26 mouse cellular contexts compared by ENCODE assay signal in the genomic region with DNA sequence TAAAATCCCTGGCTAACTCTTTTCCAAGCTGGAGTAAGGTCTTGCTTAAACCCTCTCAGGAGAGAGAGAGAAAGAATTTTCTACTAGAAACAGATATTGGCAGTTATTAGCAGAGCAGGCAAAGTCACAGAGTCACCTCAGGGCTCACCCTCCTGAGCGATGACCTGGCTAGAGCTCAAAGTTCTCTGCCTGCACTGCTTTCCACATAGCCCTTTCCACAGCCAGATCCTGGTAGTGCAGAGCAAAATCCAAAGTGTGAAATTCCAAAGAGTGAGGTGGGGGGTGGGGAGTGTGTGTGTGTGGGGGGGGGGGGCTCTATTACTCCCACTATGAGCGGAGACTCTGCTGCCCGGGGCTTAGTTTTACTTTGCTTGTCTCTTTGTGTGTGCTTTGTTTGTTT. TPM values are rescaled to one million over a fixed set of nuclear protein-coding genes. Genes with fewer than 3 reads are reported as not detected.
A peak's percentile ranks its signal among the peaks of the same experiment; 100 is the strongest.
DNase-seq lines count a peak whose midpoint lies in the region; ATAC-seq and TF ChIP-seq lines count a peak whose summit lies in the region.
"Had no signal": no experiment of that assay in that cellular context is flagged by ENCODE, and none has a peak within 500 bp of the region (broad histone marks: within the 10 kb centered on the region; RNA-seq: fewer than 3 reads in every experiment).

No protein-coding gene starts in this region.

- no peak for TF ChIP-seq CTCF in kidney, postnatal 0 days (IDR thresholded peaks at IDR 0.05; ENCODE audit: low read depth)
- no peak for TF ChIP-seq CTCF in midbrain, postnatal 0 days (IDR thresholded peaks at IDR 0.05)

- H3K27ac ChIP-seq in kidney, embryonic 14.5 days (ENCODE audit: low read depth, low read length) = no peak overlapping the region
- H3K27ac ChIP-seq in kidney, postnatal 0 days = peak overlapping the region; percentile 54; the same call in 1 of the 2 replicates
- no peak overlapping the region for H3K27ac ChIP-seq in liver, embryonic 11.5 days (ENCODE audit: low read depth, low read length)
- H3K27ac ChIP-seq in embryonic facial prominence, embryonic 10.5 days (replicated peaks) = no peak overlapping the region
- no peak overlapping the region for H3K27ac ChIP-seq in midbrain, postnatal 0 days (ENCODE audit: low read depth, low read length)
- H3K27ac ChIP-seq: forebrain, embryonic 13.5 days; heart, embryonic 15.5 days had no signal

- no peaks in the 10 kb centered on the region for H3K4me1 ChIP-seq in kidney, embryonic 14.5 days (ENCODE audit: control insufficient read depth, insufficient read depth, low read length)
- no peaks in the 10 kb centered on the region for H3K4me1 ChIP-seq in kidney, postnatal 0 days (replicated peaks; ENCODE audit: insufficient read depth, low read length)
- H3K4me1 ChIP-seq in liver, embryonic 11.5 days (replicated peaks; ENCODE audit: control insufficient read depth, insufficient read depth, low read length) = no peaks in the 10 kb centered on the region
- H3K4me1 ChIP-seq in embryonic facial prominence, embryonic 10.5 days = 0 out of 2 replicates have a peak, but pooled peaks cover 2% of the 10 kb centered on the region
- no peaks in the 10 kb centered on the region for H3K4me1 ChIP-seq in midbrain, postnatal 0 days (ENCODE audit: insufficient read depth, low read length)
- H3K4me1 ChIP-seq: forebrain, embryonic 13.5 days; heart, embryonic 15.5 days; megakaryocyte, embryonic 14.5 days had no signal

- no peaks in the 10 kb centered on the region for H3K36me3 ChIP-seq in kidney, embryonic 14.5 days (ENCODE audit: control insufficient read depth, insufficient read depth, low read length)
- no peaks in the 10 kb centered on the region for H3K36me3 ChIP-seq in kidney, postnatal 0 days (ENCODE audit: insufficient read depth, low read length)
- no peaks in the 10 kb centered on the region for H3K36me3 ChIP-seq in liver, embryonic 11.5 days (ENCODE audit: control insufficient read depth, insufficient read depth, low read length)
- H3K36me3 ChIP-seq in embryonic facial prominence, embryonic 10.5 days (replicated peaks) = no peaks in the 10 kb centered on the region
- H3K36me3 ChIP-seq in midbrain, postnatal 0 days (ENCODE audit: insufficient read depth, low read length) = no peaks in the 10 kb centered on the region
- H3K36me3 ChIP-seq: heart, embryonic 15.5 days had no signal

- no peak overlapping the region for H3K4me3 ChIP-seq in kidney, embryonic 14.5 days (ENCODE audit: low read length)
- no peak overlapping the region for H3K4me3 ChIP-seq in kidney, postnatal 0 days (replicated peaks; ENCODE audit: low read depth, low read length)
- no peak overlapping the region for H3K4me3 ChIP-seq in liver, embryonic 11.5 days (ENCODE audit: low read depth, low read length)
- no peak overlapping the region for H3K4me3 ChIP-seq in embryonic facial prominence, embryonic 10.5 days
- no peak overlapping the region for H3K4me3 ChIP-seq in midbrain, postnatal 0 days (ENCODE audit: low read depth, low read length)
- H3K4me3 ChIP-seq: forebrain, embryonic 13.5 days; heart, embryonic 15.5 days; megakaryocyte, embryonic 14.5 days; myocyte had no signal

- no peak overlapping the region for H3K4me2 ChIP-seq in kidney, embryonic 14.5 days (replicated peaks; ENCODE audit: low read depth, low read length)
- H3K4me2 ChIP-seq in kidney, postnatal 0 days (ENCODE audit: low read length) = no peak overlapping the region
- no peak overlapping the region for H3K4me2 ChIP-seq in liver, embryonic 11.5 days
- H3K4me2 ChIP-seq in midbrain, postnatal 0 days (ENCODE audit: low read depth, low read length, poor library complexity, severe bottlenecking) = no peak overlapping the region
- H3K4me2 ChIP-seq: forebrain, embryonic 13.5 days; heart, embryonic 15.5 days had no signal

- no peak for ATAC-seq in kidney, embryonic 14.5 days (ENCODE audit: low FRiP score, low TSS enrichment)
- ATAC-seq in kidney, postnatal 0 days (replicated peaks; ENCODE audit: low FRiP score, low read depth) = peak; percentile 89
- peak; percentile 41; the same call in 1 of the 2 replicates for ATAC-seq in liver, embryonic 11.5 days (replicated peaks; ENCODE audit: low FRiP score)
- no peak for ATAC-seq in midbrain, postnatal 0 days (ENCODE audit: low FRiP score)
- ATAC-seq: forebrain, embryonic 13.5 days had no signal

- no peak overlapping the region for H3K9ac ChIP-seq in kidney, embryonic 14.5 days (ENCODE audit: low read depth, low read length)
- H3K9ac ChIP-seq in kidney, postnatal 0 days (ENCODE audit: low read depth, low read length) = no peak overlapping the region
- H3K9ac ChIP-seq in liver, embryonic 11.5 days (ENCODE audit: low read depth, low read length) = no peak overlapping the region
- no peak overlapping the region for H3K9ac ChIP-seq in midbrain, postnatal 0 days (replicated peaks; ENCODE audit: low read length, poor library complexity, severe bottlenecking)
- H3K9ac ChIP-seq: forebrain, embryonic 13.5 days; heart, embryonic 15.5 days had no signal

- H3K9me3 ChIP-seq in kidney, embryonic 14.5 days (ENCODE audit: control insufficient read depth, low read length) = no peaks in the 10 kb centered on the region
- H3K9me3 ChIP-seq in kidney, postnatal 0 days (replicated peaks; ENCODE audit: low read length) = no peaks in the 10 kb centered on the region
- no peaks in the 10 kb centered on the region for H3K9me3 ChIP-seq in liver, embryonic 11.5 days (ENCODE audit: control insufficient read depth, low read length)
- no peaks in the 10 kb centered on the region for H3K9me3 ChIP-seq in embryonic facial prominence, embryonic 10.5 days
- no peaks in the 10 kb centered on the region for H3K9me3 ChIP-seq in midbrain, postnatal 0 days (ENCODE audit: low read length)
- H3K9me3 ChIP-seq: forebrain, embryonic 13.5 days; heart, embryonic 15.5 days had no signal

- peak; percentile 49 for DNase-seq in kidney, adult 18-20 months
- peak; percentile 22 for DNase-seq in kidney, postnatal 0 days (ENCODE audit: low spot score)
- DNase-seq in liver, embryonic 11.5 days (ENCODE audit: low spot score) = no peak
- peak; percentile 80 for DNase-seq in yolk sac, embryonic 10.5 days (ENCODE audit: low spot score)
- DNase-seq in urinary bladder, adult 2 months (ENCODE audit: low spot score) = no peak
- no peak for DNase-seq in embryonic facial prominence, embryonic 10.5 days (ENCODE audit: low spot score)
- DNase-seq in midbrain, postnatal 0 days (ENCODE audit: low spot score) = no peak
- DNase-seq: cerebellum, adult 8-10 months; gastrocnemius, postnatal 10 days; heart, adult 18-20 months; layer of hippocampus, postnatal 36 days; lung, adult 18-20 months; midbrain, embryonic 14.5 days; thymus, postnatal 4 days had no signal

- WGBS in kidney, embryonic 14.5 days = 66% methylated on average over 3 of the region's 3 CpGs
- 40% methylated on average over 3 of the region's 3 CpGs for WGBS in kidney, postnatal 0 days
- 64% methylated on average over 3 of the region's 3 CpGs for WGBS in liver, embryonic 11.5 days
- 53% methylated on average over 3 of the region's 3 CpGs for WGBS in embryonic facial prominence, embryonic 10.5 days
- WGBS in midbrain, postnatal 0 days = 56% methylated on average over 3 of the region's 3 CpGs

- H3K27me3 ChIP-seq in kidney, embryonic 14.5 days (ENCODE audit: control insufficient read depth, insufficient read depth, low read length) = no peaks in the 10 kb centered on the region
- no peaks in the 10 kb centered on the region for H3K27me3 ChIP-seq in kidney, postnatal 0 days (ENCODE audit: insufficient read depth, low read length)
- no peaks in the 10 kb centered on the region for H3K27me3 ChIP-seq in liver, embryonic 11.5 days (replicated peaks; ENCODE audit: control insufficient read depth, insufficient read depth, low read length)
- no peaks in the 10 kb centered on the region for H3K27me3 ChIP-seq in embryonic facial prominence, embryonic 10.5 days (replicated peaks; ENCODE audit: low read depth, poor library complexity, severe bottlenecking)
- no peaks in the 10 kb centered on the region for H3K27me3 ChIP-seq in midbrain, postnatal 0 days (ENCODE audit: insufficient read depth, low read length)
- H3K27me3 ChIP-seq: CH12.LX; forebrain, embryonic 13.5 days; heart, embryonic 15.5 days had no signal

RNA-seq across cellular contexts. Expression of a gene that starts 10.1 kb away (rescaled TPM):
- 0.08 TPM in 1 of 2 replicates, not detected in the other for polyA plus RNA-seq in kidney, embryonic 14.5 days (2014; fragmentation: Nextera tagmentation; extraction: Ambion mirVana)
- 1.6 TPM in 2 replicates for polyA plus RNA-seq in kidney, postnatal 0 days (2015; fragmentation: Nextera tagmentation; extraction: Ambion mirVana)
- polyA plus RNA-seq in liver, embryonic 11.5 days (2014; fragmentation: Nextera tagmentation; extraction: Ambion mirVana) = 0.15 and 0.26 TPM in 2 replicates
- not detected in 2 replicates for polyA plus RNA-seq in urinary bladder, adult 2 months (2012; rRNA removed)
- not detected in 2 replicates for polyA plus RNA-seq in embryonic facial prominence, embryonic 10.5 days (2016; fragmentation: Nextera tagmentation; extraction: Ambion mirVana)
- not detected in 2 replicates for total RNA-seq in midbrain, postnatal 0 days (2014; rRNA removed)
- not detected in 2 replicates for polyA plus RNA-seq in midbrain, postnatal 0 days (2015; fragmentation: Nextera tagmentation; extraction: Ambion mirVana)
- total RNA-seq: CH12.LX; heart, adult 18-20 months; hematopoietic stem cell, adult 5-6 weeks; layer of hippocampus, adult 18-20 months; layer of hippocampus, postnatal 36 days; left cerebral cortex, postnatal 25 days; MEL had no signal
- polyA plus RNA-seq: embryonic facial prominence, embryonic 11.5 days; forebrain, embryonic 13.5 days; heart, embryonic 15.5 days; midbrain, embryonic 14.5 days; myocyte; neural tube, embryonic 14.5 days had no signal

Comparison
In these comparisons a context has a peak if more than half of its experiments do, and no peak if none do; other contexts are left out.
1. ATAC-seq: peak in kidney, postnatal 0 days (single experiment) and liver, embryonic 11.5 days (single experiment); none in kidney, embryonic 14.5 days (single experiment) and midbrain, postnatal 0 days (single experiment).
2. DNase-seq: peak in kidney, adult 18-20 months (single experiment), kidney, postnatal 0 days (single experiment) and yolk sac, embryonic 10.5 days (single experiment); none in liver, embryonic 11.5 days (single experiment), urinary bladder, adult 2 months (single experiment), embryonic facial prominence, embryonic 10.5 days (single experiment) and midbrain, postnatal 0 days (single experiment).